Mouse (Mus musculus) gastrocnemius, postnatal 36 days (tissue): Measurements from ENCODE around the gene Ptprn2. TPM values are rescaled to one million over a fixed set of nuclear protein-coding genes. Genes with fewer than 3 reads are reported as not detected.

Source experiments
- DNase-seq, 2 experiments: peaks; one replicate each; pipeline ENCODE4 v3.0.0; 2022
- intact Hi-C: fragments of 180-260 bp; cut with DNase I; formaldehyde crosslinking; loops from one replicate; pipeline ENCODE4 v1.15.1; 2025
- total RNA-seq, 2 experiments: library from RNA; stranded (reverse); gene quantifications; 2 replicates each; pipeline ENCODE4 v1.2.3; 2021

Ptprn2 gene
- total RNA-seq, 2 experiments from 2014 or later = not detected

DNA sequence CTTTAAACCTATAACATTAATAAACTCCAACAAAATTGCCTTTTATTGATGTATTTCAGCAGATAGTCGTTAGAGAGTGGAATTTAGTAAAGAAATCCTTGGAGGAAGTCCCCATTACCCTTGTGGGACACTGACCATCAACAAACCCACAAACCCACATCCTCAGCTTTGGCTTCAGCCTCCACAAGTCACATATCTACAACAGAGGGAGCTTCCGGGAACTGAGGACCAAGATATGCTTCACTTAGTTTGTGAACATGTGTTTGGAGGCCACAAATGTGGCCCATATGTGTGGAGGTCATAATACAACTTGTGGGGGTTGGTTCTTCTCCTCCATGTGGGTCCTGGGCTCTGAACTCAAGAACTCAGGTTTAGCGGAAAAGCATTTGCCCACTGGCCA lies 143.5 kb downstream of the Ptprn2 start:
- no peak for DNase-seq
- intact Hi-C loops = no loop called here

DNA sequence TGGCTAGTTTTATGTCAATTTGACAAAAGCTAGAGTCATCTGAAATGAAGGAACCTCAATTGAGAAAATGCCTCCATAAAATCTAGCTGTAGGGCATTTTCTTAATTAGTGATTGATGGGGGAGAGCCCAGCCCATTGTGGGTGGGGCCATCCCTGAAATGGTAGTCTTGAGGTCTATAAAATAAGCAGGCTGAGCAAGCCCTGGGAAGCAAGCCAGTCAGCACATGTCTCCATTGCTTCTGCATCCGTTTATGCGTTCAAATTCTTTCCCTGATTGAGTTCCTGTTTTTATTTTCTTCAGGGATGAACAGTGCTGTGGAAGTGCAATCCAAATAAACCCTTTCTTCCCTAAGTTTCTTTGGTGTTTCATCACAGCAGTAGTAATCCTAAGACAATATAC lies 152.0 kb downstream of the Ptprn2 start:
- intact Hi-C loops = no loop called here
- DNase-seq = no peak

DNA sequence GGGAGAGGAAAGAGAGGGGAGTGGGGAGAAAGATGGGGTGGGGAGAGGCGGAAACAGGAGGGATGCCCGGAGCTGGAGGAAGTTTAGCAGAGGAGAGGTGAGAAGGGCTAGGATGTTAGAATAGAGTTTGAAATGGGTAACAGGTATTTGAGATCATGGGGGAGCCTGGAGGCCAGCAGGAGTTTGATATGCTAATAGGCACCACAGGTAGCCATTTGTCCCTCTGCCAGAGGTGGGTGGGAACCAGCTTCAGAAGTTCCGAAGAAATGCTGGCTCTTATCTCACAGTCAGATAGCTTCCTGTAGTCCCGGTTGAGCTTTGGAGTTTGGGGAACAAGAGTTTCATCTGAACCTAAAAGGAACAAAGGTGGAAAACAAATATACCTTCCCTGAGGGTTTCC lies 155.4 kb downstream of the Ptprn2 start:
- DNase-seq = no peak
- intact Hi-C loops = no loop called here

DNA sequence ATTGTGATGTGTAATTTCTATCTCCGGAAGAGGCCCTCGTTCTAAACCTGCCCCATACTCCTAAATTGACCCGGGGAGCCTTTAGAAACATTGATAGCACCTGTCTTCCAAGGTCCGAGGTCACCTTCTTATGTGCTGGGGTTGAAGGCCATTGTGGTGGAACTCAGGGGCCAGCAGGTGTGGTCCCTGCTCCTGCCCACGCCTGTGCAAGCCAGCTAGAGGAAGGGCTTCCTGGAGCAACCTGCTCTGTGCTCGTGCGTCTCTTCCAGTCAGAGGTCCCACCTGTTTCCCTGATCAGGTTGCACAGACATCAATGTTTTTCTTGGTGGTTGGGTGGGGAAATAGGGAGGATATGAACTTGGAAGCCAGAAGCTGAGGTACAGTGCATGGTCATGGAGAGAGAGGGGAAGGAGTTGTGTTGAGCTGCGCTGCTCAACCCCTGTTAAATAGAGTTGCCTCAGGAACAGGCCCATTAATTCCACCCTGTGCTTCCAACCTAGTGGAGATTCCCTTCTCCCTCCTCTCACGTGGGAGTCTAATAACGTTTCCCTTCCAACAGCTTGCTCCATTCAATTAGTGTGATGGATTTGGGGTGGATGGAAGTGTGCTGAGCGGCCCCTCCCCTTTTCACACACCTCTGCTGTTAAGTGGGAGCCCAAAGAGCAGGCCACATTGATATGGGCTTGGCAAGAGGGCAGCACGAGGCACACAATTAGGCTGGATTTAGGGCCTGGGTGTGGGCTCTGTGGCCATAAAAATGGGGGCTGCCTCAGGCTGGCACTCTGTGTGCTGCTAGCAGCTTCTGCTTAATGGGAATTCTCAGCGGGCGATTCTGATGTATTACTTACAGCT lies 156.0 kb downstream of the Ptprn2 start:
- no peak for DNase-seq
- intact Hi-C loops = no loop called here

DNA sequence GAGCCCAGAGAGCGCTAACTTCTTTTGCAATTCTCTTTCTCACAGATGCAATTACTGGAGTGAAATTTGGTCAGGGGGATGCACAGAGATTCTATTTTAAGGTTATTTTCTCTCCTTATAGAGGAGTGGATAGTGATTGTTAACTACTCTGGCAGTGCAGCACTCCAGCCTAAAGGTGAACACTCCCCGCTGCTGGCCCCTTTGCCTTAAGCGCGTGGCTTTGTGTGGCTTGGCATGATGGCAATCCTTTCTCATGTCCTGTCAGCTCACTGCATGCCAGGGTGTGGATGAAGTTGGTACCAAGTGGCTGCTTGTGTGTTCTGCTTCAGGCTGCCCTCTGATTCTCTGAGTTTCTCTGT lies 156.7 kb downstream of the Ptprn2 start:
- intact Hi-C loops = no loop called here
- DNase-seq = no peak

DNA sequence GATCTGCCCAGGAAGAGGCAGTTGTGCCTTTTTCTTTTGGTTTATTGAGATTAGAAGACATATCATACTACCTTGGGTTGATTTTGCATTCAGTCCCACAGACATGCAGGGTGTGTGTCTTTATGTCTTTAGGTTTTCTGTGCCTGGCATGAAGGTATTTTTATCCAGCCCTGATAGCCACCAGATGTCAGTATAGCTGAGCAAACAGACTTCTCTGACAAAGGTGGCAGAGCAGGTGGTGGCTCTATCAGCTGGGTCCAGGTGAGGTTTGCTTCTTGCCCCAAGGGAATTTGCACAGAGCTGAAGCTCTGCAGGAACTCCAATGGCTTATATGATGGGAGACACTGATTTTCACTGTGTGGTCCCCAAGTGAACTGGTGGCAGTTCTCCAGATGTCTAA lies 161.3 kb downstream of the Ptprn2 start:
- intact Hi-C loops = no loop called here

DNA sequence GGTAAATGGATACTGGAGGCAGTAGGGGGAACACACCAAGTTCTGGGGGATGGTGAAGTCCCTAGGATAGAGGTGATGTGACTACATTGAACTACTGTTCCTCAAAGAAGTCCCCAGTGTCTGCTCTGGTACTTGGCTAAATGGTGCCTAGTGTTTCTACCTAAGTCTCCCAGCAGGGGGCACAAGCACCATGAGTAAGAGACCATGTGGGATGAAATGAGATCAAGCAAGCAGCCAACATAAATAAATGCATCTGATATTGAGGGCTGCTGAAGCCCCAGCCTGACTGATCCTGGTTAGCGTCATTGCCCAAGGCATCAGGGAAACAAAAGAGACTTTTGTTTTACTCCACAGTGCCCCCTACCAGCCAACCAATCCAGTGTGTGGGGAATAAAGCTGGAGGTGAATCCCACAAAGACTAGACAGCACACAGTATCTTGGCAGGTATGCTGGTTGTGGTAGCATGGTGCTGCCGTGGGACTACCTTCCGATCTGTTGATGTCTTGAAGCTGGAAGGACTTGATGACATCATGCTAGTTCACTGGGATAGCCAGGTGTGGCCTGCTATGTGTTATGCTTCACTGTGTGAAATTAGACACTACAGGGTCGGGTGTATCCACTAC lies 163.2 kb downstream of the Ptprn2 start:
- DNase-seq = no peak
- intact Hi-C loops = no loop called here

More for the DNA sequence above, 161.3 kb downstream of the Ptprn2 start:
- DNase-seq = no peak

DNA sequence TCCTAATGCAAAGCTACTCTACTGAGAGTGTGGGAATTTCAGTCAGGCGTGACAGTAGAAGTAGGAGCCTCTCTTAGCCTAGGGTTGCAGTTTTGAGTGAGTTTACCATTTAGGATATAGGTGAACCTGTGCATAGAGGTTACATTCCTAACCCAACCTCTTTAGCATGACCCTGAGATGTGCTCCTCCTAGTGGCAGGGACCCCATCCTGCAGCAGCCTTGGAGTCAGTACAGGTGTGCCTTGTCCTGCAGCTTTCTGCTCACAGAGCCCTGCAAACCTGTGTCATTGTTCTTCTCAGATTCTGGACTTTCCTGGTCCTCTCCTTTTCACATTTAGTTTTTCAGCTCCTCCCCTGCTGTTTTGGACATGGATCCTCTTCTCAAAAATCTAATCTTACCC lies 168.2 kb downstream of the Ptprn2 start:
- intact Hi-C loops = no loop called here
- DNase-seq = no peak

DNA sequence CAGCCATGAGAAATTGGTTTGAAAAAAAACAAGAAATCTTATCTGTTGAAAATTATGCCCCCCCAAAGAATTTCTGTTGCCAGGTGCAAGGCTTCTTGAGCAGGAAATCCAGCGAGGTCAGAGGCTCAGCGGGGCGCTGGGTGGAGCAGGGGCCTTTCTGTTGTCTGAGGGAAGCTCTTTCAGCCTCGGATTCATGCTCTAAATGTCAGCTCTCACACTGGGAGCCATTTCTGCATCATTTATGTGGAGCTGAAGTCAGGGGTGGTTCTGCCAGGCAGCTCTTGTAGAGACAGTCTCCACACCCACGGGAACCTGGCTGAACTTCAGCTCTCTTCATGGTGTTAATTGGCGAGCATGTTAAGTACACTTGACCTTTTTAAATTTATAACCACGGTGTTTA lies 174.6 kb downstream of the Ptprn2 start:
- DNase-seq = no peak
- intact Hi-C loops = no loop called here

DNA sequence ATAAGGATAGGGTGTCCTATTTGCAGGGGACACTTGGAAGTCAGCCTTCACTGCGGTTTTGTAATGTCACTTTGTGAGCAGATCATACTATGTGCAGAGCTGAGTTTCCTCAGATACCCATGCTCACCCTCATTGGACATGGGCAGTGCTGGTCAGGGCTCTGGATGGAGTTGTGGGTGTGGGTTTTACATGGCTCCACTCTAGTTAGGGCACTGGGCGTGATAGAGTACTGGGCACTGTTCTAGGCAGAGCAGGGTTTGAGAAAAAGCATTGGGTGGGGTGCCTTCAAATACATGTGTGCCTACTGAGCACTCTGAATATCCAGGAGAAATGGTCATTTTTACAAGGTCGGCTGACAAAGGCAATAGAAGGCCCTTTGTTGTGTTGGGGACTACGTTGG lies 175.5 kb downstream of the Ptprn2 start:
- DNase-seq = no peak
- intact Hi-C loops = no loop called here

DNA sequence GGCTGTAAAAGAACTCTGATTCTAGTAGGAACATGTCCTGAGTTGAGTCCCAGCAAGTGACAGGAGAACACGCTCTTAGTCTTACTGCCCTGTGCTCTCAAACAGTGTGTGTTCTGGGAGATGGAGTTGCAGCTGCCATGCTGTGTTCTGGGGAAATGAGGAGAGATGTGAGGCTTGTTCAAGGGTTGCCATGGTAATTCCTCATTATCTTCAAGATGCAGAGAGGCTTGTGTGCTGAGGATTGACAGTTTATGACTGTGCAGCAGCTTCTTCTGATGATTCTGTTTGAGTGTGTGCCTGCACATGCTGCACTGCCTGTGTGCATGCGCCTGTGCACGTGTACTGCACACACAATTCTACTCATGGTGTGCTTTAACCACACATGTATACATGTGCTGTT lies 192.2 kb downstream of the Ptprn2 start:
- intact Hi-C loops = no loop called here
- DNase-seq = no peak

DNA sequence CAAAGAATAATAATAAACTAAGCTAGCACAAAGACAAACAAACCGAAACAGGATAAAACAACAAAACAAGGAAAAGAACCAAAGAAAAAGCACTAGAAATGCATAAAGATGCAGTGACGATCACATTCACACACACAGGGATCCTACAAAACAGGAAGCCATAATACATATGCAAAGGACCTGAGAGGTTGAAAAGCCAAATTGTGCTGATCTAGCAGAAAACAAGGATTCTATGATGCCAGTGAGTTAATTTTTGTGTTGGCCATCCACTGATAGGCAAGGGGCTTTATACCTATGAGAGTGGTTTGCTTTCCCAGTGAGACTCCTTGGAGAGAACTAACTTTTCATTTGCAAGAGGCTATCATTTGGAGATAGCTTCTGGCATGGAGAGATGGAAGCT lies 204.3 kb downstream of the Ptprn2 start:
- DNase-seq = no peak
- intact Hi-C loops = no loop called here

DNA sequence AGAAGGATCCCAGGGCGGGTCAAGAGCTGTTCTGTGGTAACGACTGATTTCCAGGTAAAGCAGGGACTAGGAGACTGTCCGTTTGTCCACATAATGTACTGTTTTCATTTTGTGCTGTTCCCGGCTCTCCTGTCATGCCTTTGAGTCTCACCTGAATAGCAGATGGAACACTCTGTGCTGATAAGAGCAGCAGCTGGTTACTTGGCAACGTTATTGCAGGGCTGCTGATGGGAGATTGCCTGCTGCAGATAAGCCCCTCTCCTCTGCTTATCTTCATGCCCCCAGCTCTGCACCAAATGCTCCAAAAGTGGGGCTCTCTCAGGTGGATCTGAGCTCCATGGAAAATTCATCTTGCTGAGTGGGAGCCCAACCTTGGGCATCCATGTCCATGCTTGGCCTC lies 224.0 kb downstream of the Ptprn2 start:
- intact Hi-C loops = no loop called here
- no peak for DNase-seq

DNA sequence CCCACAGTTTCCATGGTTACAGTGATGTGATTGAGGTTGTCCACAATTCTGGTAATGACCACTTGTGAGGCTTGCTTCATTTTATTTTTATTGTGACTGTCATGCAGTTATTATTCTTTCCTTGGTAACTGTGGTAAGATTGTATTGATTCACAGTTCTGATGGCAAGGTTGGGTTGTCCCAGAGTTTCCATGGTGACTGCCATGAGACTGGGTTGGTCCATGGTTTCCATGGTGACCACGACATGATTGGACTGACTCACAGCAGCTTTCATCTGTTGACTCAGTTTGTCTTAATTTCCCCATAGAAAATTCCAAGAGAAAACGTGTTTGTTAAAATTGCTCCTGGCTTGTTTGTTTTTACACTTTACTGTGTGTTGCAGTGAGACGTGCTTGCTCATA lies 225.2 kb downstream of the Ptprn2 start:
- intact Hi-C loops = no loop called here

DNA sequence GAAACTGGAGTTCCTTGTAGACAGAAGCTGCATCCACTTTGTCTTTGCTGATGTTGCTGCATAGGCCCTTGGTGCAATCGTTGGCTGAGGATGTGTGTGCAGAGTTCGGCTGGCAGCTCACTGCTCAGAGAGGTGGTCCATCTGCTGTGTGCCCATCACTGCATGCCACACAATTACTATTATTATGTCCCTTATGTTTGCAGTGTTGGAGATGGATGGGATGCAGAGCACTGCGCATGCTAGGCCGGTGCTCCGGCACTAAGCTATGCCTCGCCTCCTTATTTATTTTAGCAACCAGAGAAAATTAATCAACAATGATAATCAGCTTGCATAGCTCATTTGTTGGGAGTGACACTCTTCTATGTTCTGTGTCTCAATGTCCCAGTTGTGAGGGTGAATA lies 225.6 kb downstream of the Ptprn2 start:
- no peak for DNase-seq
- intact Hi-C loops = no loop called here

More for the DNA sequence above, 225.2 kb downstream of the Ptprn2 start:
- DNase-seq = no peak

DNA sequence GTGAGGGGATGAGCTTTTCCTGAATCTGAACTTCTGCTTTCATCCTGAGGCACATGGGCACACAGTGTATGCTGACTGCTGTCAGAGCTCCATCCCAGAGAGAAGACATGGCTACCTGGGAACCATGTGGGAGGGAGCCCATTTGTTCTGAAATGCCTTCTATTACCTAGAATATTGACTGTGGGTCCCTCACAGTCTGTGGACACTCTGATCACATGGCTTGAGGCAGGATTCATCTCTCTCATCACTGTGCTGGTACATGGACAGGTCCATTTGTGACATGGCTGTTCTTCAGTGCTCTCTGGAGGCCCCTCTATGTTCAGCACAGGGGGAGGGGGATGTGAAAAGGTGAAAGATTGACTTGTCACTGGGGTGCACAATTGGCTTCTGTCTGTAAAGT lies 227.6 kb downstream of the Ptprn2 start:
- DNase-seq = no peak
- intact Hi-C loops = no loop called here

DNA sequence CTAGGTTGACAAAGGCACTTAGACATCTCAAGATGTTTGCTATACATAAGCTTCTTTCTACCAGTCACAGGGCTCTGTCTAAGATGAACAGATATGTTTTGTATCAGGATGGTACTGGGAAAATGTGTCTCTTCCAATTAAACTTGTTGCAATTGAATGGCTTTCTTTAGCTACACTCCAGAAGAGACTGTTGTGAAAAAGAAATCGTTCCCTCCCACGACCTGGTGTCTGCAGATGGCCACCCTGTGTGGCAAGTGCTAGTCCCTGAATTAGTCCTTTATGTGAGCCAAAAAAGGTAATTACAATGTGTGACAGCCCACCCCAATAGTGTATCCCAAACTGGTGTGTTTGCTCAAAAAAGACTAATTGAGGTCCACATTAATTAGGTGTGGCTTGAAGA lies 235.5 kb downstream of the Ptprn2 start:
- DNase-seq = no peak
- intact Hi-C loops = no loop called here

DNA sequence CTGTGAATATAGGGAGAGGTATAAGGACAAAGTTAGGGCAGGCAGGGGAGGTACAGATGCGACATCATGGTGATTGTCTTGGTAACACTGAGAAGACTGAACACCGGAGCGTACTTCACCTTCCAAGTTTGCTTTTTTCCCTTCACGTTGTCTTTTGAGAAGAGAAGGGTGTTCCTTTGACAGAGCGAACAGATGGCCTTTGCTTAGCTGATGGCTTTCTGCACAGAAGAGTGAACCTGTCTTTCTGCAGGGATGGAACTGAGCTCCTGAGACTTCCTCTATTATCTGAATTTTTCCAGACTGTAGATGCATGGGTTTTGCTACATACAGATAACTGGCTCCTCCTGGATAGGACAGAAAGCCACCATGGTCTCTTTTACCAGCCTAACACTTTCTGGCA lies 254.6 kb downstream of the Ptprn2 start:
- intact Hi-C loops = no loop called here

DNA sequence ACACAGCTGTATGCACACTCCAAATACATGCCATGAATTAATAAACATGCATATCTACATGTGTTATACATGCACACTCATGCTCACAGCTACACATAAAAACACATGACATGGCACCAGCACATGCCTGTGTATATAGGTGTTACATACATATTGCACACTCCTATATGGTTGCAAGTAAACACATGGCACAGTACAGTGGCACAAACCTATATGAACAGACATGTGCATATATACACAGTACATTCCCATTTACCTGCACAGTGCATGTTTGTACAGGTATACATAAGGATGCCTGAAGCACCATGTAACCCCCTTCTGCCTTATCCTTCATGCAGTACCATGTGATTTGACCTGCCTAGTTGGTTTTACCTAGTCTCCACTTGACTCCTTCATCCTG lies 255.8 kb downstream of the Ptprn2 start:
- DNase-seq = no peak

More for the DNA sequence above, 254.6 kb downstream of the Ptprn2 start:
- DNase-seq = no peak

DNA sequence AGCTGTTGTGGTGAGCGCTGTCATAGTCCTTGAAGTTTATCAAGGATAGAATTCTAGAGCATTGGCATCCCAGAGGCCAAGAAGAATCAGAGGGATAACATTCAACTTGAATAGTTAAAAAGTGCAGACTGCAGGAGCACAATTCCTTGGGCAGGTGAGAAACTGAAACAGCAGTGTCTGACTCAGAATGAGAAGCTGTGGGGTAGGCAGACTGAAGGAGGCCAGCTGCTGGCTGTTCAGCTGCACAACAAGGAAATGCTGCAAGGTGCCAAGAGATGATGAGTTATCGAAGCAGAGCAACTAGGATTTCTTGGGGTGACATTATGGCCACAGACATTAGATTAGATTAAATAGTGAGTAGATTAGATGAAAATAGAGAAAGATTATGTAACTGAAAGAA lies 260.9 kb downstream of the Ptprn2 start:
- no peak for DNase-seq
- intact Hi-C loops = no loop called here

More for the DNA sequence above, 255.8 kb downstream of the Ptprn2 start:
- intact Hi-C loops = no loop called here

DNA sequence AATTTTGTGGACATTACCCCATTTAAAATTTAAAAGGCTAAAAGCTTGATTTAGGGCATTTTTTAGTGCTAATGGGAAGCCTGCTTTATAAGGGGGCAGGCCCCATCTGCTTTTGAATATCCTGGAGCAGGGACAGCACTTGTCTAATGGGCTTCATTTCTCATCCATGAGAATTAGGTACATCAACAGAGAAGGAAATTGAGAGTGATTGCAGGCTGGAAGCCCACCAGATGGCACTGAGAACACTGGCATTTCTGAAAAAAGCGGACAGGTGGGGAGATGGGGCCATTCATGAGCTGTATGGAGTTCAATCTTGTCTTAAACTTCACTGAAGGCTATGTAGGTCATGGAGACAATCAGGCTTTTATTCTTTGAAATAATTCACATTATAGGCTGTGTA lies 267.3 kb downstream of the Ptprn2 start:
- intact Hi-C loops = no loop called here

DNA sequence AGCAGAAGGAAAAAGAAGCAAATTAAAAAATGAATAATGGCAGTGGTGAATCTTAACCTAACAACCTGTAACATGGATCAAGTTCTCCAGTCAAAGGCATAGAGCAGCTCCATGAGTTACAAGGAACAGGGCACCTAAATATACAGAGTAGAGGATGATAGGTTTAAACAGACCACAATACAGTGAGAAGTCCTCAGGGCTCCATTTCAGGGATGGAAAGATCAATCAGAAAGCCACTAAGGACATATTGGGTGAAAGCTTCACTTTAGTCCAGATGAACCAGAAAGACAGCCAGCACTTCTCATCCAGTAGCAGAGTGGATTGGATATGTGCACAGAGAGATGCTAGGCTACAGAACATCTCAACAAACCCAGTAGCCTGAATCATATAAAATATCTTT lies 278.4 kb downstream of the Ptprn2 start:
- DNase-seq = no peak
- intact Hi-C loops = no loop called here

More for the DNA sequence above, 267.3 kb downstream of the Ptprn2 start:
- DNase-seq = no peak
